8 mouse cellular contexts compared by ENCODE assay signal in genomic region chr5:35758081-35759053, GRCm38 (mm10). TPM values are rescaled to one million over a fixed set of nuclear protein-coding genes. Genes with fewer than 3 reads are reported as not detected.
A peak's percentile ranks its signal among the peaks of the same experiment; 100 is the strongest.
DNase-seq lines count a peak whose midpoint lies in the region; ATAC-seq and TF ChIP-seq lines count a peak whose summit lies in the region.

No protein-coding gene starts in this region.

- H3K4me2 ChIP-seq in intestine, postnatal 0 days (replicated peaks; ENCODE audit: low read depth) = peak overlapping the region; percentile 100
- H3K4me2 ChIP-seq in liver, embryonic 12.5 days = peak overlapping the region; percentile 92

- H3K4me3 ChIP-seq in intestine, postnatal 0 days (ENCODE audit: low read depth, low read length) = peak overlapping the region; percentile 59
- H3K4me3 ChIP-seq in liver, embryonic 12.5 days = peak overlapping the region; percentile 56

- peak overlapping the region; percentile 57 for H3K9ac ChIP-seq in intestine, postnatal 0 days (ENCODE audit: low read depth, low read length)
- peak overlapping the region; percentile 44; the same call in 1 of the 2 replicates for H3K9ac ChIP-seq in liver, embryonic 12.5 days

- 0 out of 2 replicates have a peak, but pooled peaks have one; percentile 7 for ATAC-seq in intestine, postnatal 0 days
- ATAC-seq in liver, embryonic 12.5 days = no peak

- peaks cover 22% of the 10 kb centered on the region for H3K27me3 ChIP-seq in intestine, postnatal 0 days (replicated peaks; ENCODE audit: control insufficient read depth, insufficient read depth, low read length)
- peaks cover 61% of the 10 kb centered on the region for H3K27me3 ChIP-seq in liver, embryonic 12.5 days (replicated peaks)

- no peaks in the 10 kb centered on the region for H3K36me3 ChIP-seq in intestine, postnatal 0 days (ENCODE audit: control insufficient read depth, insufficient read depth)
- H3K36me3 ChIP-seq in liver, embryonic 12.5 days = no peaks in the 10 kb centered on the region

- TF ChIP-seq CTCF in intestine, postnatal 0 days (IDR thresholded peaks at IDR 0.05; ENCODE audit: low read depth) = no peak

- WGBS in intestine, postnatal 0 days = 2% methylated on average over 40 of the region's 40 CpGs
- WGBS in liver, embryonic 12.5 days (ENCODE audit: insufficient replicate concordance) = 3% methylated on average over 40 of the region's 40 CpGs

- no peak overlapping the region for H3K27ac ChIP-seq in intestine, postnatal 0 days (ENCODE audit: low read depth, low read length)
- no peak overlapping the region for H3K27ac ChIP-seq in liver, embryonic 12.5 days

- DNase-seq in kidney, adult 9 months = peak; percentile 38
- DNase-seq in kidney, adult 8-10 months = no peak
- peak; percentile 34 for DNase-seq in adrenal gland, postnatal 25 days
- DNase-seq in frontal cortex, adult 2 months (ENCODE audit: extremely low spot score in 1 of 2, low spot score in 1 of 2) = peak; percentile 46 to 77
- peak; percentile 80 for DNase-seq in right cerebral cortex, adult 18-20 months
- no peak for DNase-seq in urinary bladder, postnatal 36 days (ENCODE audit: low spot score in 2 of 2)

- H3K9me3 ChIP-seq in intestine, postnatal 0 days (ENCODE audit: control insufficient read depth) = no peaks in the 10 kb centered on the region
- no peaks in the 10 kb centered on the region for H3K9me3 ChIP-seq in liver, embryonic 12.5 days (replicated peaks)

- H3K4me1 ChIP-seq in intestine, postnatal 0 days (replicated peaks; ENCODE audit: control insufficient read depth, insufficient read depth, low read length) = no peaks in the 10 kb centered on the region; the same call in 1 of the 2 replicates
- peaks cover 18% of the 10 kb centered on the region for H3K4me1 ChIP-seq in liver, embryonic 12.5 days

RNA-seq across cellular contexts. Expression of gene Ablim2, which starts 0.7 kb away (rescaled TPM):
- total RNA-seq in adrenal gland, postnatal 25 days (2021) = 6.0 and 7.8 TPM in 2 replicates
- 113 and 135 TPM in 2 replicates for polyA plus RNA-seq in frontal cortex, adult 2 months (2012; rRNA removed)
- polyA plus RNA-seq in intestine, postnatal 0 days (2015; fragmentation: Nextera tagmentation; extraction: Ambion mirVana) = 1.9 and 2.0 TPM in 2 replicates
- 0.08 and 0.12 TPM in 2 replicates for polyA plus RNA-seq in liver, embryonic 12.5 days (2016; fragmentation: Nextera tagmentation; extraction: Ambion mirVana)

RNA-seq across cellular contexts. Expression of gene Sh3tc1, which starts 18.6 kb away (rescaled TPM):
- 10.6 and 13.9 TPM in 2 replicates for total RNA-seq in adrenal gland, postnatal 25 days (2021)
- polyA plus RNA-seq in frontal cortex, adult 2 months (2012; rRNA removed) = 1.1 and 1.6 TPM in 2 replicates
- polyA plus RNA-seq in intestine, postnatal 0 days (2015; fragmentation: Nextera tagmentation; extraction: Ambion mirVana) = 18.3 and 18.7 TPM in 2 replicates
- polyA plus RNA-seq in liver, embryonic 12.5 days (2016; fragmentation: Nextera tagmentation; extraction: Ambion mirVana) = 3.3 and 3.8 TPM in 2 replicates

Comparison
In these comparisons a context has a peak if more than half of its experiments do, and no peak if none do; other contexts are left out.
1. DNase-seq: peak in kidney, adult 9 months (single experiment), adrenal gland, postnatal 25 days (single experiment), frontal cortex, adult 2 months (2 of 2) and right cerebral cortex, adult 18-20 months (single experiment); none in kidney, adult 8-10 months (0 of 2) and urinary bladder, postnatal 36 days (0 of 2).
2. RNA of gene Ablim2, which starts 0.7 kb away (polyA plus RNA-seq): 113 to 135 TPM in frontal cortex, adult 2 months; 1.9 to 2.0 TPM in intestine, postnatal 0 days and 0.08 to 0.12 TPM in liver, embryonic 12.5 days; every median in the first group is over 10 times any median in the second.